Mouse (Mus musculus): ENCODE results near the gene Nrgn. TPM values are rescaled to one million over a fixed set of nuclear protein-coding genes. Genes with fewer than 3 reads are reported as not detected.

Nrgn gene
- polyA plus RNA-seq, 1 experiment from 2014 or later: 1.9 TPM

GRCm38 (mm10) chr9:37536851-37537250 lies 15.9 kb downstream of the Nrgn start:
- TF ChIP-seq CTCF (IDR thresholded peaks at IDR 0.05; ENCODE audit: low read depth): no peak
- Histone ChIP-seq H3K27ac (ENCODE audit: low read depth, low read length) (no peak overlapping the region), H3K4me3 (ENCODE audit: low read depth, low read length) (no peak overlapping the region), H3K4me1 (replicated peaks; ENCODE audit: control insufficient read depth, insufficient read depth, low read length) (no peaks in the 10 kb centered on the region), H3K36me3 (ENCODE audit: control insufficient read depth, insufficient read depth) (peaks cover 7% of the 10 kb centered on the region; the same call in 1 of the 2 replicates), H3K9ac (ENCODE audit: low read depth, low read length) (no peak overlapping the region), H3K4me2 (replicated peaks; ENCODE audit: low read depth) (no peak overlapping the region), H3K27me3 (replicated peaks; ENCODE audit: control insufficient read depth, insufficient read depth, low read length) (no peaks in the 10 kb centered on the region), H3K9me3 (ENCODE audit: control insufficient read depth) (no peaks in the 10 kb centered on the region)
- ATAC-seq: no peak
- WGBS: 87% methylated on average over 4 of the region's 4 CpGs

DNA sequence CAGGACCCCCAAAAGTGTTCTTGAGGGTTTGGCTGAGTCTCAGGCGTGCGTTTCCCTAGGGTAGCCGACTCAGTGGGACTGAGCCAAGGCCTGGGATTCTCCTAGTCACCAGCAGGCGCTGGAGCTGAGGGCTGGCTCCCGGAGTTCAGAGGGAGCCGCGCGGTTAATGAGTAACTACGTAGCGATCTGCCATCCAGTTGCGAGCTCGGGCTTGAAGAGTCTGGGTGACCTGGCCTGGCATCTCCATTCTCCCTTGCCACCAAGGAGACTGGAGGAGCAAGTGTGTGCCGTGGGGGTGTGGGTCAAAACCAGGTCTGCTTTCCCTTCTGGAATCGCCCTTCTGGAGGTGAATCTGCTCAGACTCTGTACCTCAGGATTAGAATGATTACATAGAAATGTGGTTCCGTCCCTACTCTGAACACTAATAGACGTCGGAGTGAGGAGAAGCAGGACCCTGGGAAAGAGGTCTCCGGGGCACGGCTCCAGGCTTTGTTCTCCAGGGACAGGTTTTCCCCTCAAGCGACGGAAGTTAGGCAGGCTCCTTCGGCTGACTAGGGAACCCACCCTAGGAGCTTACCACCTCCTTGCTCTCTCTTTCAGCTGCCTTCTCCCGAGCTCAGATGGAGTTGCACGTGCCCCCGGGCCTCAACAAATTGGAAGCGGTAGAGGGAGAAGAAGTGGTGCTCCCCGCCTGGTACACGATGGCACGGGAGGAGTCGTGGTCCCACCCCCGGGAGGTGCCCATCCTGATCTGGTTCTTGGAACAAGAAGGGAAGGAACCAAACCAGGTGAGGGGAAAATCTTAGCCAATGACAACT lies 21.6 kb downstream of the Nrgn start:
- Histone ChIP-seq H3K4me1 (replicated peaks; ENCODE audit: control insufficient read depth, insufficient read depth, low read length) (peaks cover 7% of the 10 kb centered on the region; the same call in 1 of the 2 replicates), H3K27me3 (replicated peaks; ENCODE audit: control insufficient read depth, insufficient read depth, low read length) (peaks cover 22% of the 10 kb centered on the region), H3K9ac (ENCODE audit: low read depth, low read length) (peak overlapping the region; percentile 23; the same call in 1 of the 2 replicates), H3K27ac (ENCODE audit: low read depth, low read length) (peak overlapping the region; percentile 54), H3K9me3 (ENCODE audit: control insufficient read depth) (no peaks in the 10 kb centered on the region), H3K4me3 (ENCODE audit: low read depth, low read length) (peak overlapping the region; percentile 45), H3K36me3 (ENCODE audit: control insufficient read depth, insufficient read depth) (peaks cover 4% of the 10 kb centered on the region; the same call in 1 of the 2 replicates), H3K4me2 (replicated peaks; ENCODE audit: low read depth) (peak overlapping the region; percentile 95)
- TF ChIP-seq CTCF (IDR thresholded peaks at IDR 0.05; ENCODE audit: low read depth): peak; percentile 76
- 3% methylated on average over 31 of the region's 31 CpGs for WGBS
- ATAC-seq: peak; percentile 93

GRCm38 (mm10) chr9:37530031-37530887 lies 22.4 kb downstream of the Nrgn start:
- Histone ChIP-seq H3K4me2 (replicated peaks; ENCODE audit: low read depth) (peak overlapping the region; percentile 95), H3K36me3 (ENCODE audit: control insufficient read depth, insufficient read depth) (peaks cover 4% of the 10 kb centered on the region; the same call in 1 of the 2 replicates), H3K9me3 (ENCODE audit: control insufficient read depth) (no peaks in the 10 kb centered on the region), H3K27me3 (replicated peaks; ENCODE audit: control insufficient read depth, insufficient read depth, low read length) (peaks cover 22% of the 10 kb centered on the region), H3K27ac (ENCODE audit: low read depth, low read length) (peak overlapping the region; percentile 54), H3K9ac (ENCODE audit: low read depth, low read length) (peak overlapping the region; percentile 23; the same call in 1 of the 2 replicates), H3K4me1 (replicated peaks; ENCODE audit: control insufficient read depth, insufficient read depth, low read length) (peaks cover 7% of the 10 kb centered on the region; the same call in 1 of the 2 replicates), H3K4me3 (ENCODE audit: low read depth, low read length) (peak overlapping the region; percentile 45)
- ATAC-seq: peak; percentile 52
- peak; percentile 57 for TF ChIP-seq CTCF (IDR thresholded peaks at IDR 0.05; ENCODE audit: low read depth)
- WGBS: 4% methylated on average over 32 of the region's 32 CpGs

DNA sequence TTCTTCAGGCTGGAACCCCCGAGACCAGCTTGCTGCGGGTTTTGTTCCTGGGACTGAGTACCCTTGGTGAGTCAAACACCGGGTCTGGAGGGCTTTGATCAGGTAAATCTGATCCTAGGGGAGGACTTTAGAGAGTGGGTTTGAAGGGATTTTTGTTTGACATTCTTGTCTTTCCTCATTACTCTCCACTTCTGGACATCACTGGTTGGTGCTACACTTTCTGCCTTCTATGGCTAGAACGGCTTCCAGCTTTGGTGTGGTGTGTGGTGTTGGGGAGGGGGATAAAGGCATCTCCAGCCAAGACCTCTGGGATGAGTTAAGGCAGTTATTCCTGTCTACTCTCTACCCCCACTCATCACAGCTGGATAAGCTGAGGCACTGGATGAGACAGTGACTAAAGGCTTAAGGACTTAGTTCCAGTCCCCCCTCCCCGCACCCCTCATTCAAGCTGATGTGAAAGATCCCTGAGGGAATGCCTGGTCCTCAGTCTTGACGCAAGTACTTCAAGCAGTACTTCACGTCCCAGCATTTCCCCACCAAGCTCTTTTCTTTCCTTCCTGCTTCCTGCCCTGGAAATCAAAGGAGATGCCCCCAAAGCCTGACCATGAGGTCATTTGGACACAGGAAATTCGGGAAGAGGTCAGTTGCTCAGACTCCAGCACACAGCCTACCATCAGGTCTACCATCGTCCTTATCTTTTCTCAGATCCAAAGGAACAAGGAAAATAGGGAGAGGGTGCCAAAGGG lies 24.3 kb downstream of the Nrgn start:
- ATAC-seq: no peak
- 52% methylated on average over 9 of the region's 9 CpGs for WGBS
- peaks cover 22% of the 10 kb centered on the region for H3K27me3 ChIP-seq (replicated peaks; ENCODE audit: control insufficient read depth, insufficient read depth, low read length)
- peak overlapping the region; percentile 54; the same call in 1 of the 2 replicates for H3K4me2 ChIP-seq (replicated peaks; ENCODE audit: low read depth)
- no peak overlapping the region for H3K9ac ChIP-seq (ENCODE audit: low read depth, low read length)
- H3K9me3 ChIP-seq (ENCODE audit: control insufficient read depth): no peaks in the 10 kb centered on the region
- peak overlapping the region; percentile 45 for H3K4me3 ChIP-seq (ENCODE audit: low read depth, low read length)
- peaks cover 7% of the 10 kb centered on the region; the same call in 1 of the 2 replicates for H3K4me1 ChIP-seq (replicated peaks; ENCODE audit: control insufficient read depth, insufficient read depth, low read length)
- H3K27ac ChIP-seq (ENCODE audit: low read depth, low read length): peak overlapping the region; percentile 54; the same call in 1 of the 2 replicates
- 0 out of 2 replicates have a peak, but pooled peaks cover 2% of the 10 kb centered on the region for H3K36me3 ChIP-seq (ENCODE audit: control insufficient read depth, insufficient read depth)
- no peak for TF ChIP-seq CTCF (IDR thresholded peaks at IDR 0.05; ENCODE audit: low read depth)

DNA sequence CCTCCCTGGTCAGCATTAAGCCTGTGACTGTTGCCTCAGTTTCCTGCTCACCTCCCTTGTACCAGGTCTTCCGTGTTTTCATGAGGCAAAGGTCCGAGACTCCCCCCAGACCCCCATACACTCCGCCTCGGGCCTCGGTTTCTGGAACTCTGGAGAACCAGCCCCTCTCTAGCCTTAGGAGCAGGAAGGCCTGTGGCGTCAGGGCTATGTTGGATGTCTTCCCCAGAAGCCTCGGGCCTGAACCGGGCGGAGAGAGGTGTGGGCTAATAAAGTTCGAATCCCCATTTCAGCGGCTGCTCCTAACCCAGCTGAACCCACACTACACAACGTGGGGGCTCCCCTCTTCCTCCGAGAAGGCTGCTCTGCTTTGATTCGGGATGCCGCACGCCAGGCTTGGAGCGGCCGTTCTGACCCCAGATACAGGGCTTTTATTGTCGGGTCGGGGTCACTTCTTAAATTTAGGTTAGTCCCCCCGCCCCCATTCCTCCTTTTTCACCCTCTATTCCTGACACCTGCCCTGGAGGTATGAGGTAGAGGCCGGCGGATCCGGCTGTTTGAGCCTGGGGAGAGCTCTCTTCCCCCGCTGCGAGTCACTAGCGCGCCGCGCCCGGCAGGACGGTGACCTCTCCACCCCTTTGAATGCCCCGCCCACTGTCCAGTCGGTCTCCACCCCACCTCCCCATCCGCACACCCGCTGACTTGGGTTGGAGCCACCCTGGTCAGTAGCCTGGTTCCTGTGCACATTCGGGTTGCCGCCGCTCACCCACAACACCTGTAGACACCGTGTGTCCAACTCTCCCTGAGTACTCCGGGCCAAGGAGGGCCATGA lies 25.1 kb downstream of the Nrgn start, which contains the start of gene Esam:
Esam (plus strand) TSS at position 683 of the 829 bp plus-strand sequence.
- Histone ChIP-seq H3K9ac (ENCODE audit: low read depth, low read length) (0 out of 2 replicates have a peak within 1 kb of the TSS, but pooled peaks have one; percentile 11), H3K4me3 (ENCODE audit: low read depth, low read length) (peak within 1 kb of the TSS; percentile 45), H3K27me3 (replicated peaks; ENCODE audit: control insufficient read depth, insufficient read depth, low read length) (peaks cover 22% of the 10 kb centered on the region), H3K4me2 (replicated peaks; ENCODE audit: low read depth) (peak within 1 kb of the TSS; percentile 54), H3K27ac (ENCODE audit: low read depth, low read length) (peak within 1 kb of the TSS; percentile 54), H3K36me3 (ENCODE audit: control insufficient read depth, insufficient read depth) (peaks cover 10% of the 10 kb centered on the region), H3K4me1 (replicated peaks; ENCODE audit: control insufficient read depth, insufficient read depth, low read length) (peaks cover 7% of the 10 kb centered on the region; the same call in 1 of the 2 replicates), H3K9me3 (ENCODE audit: control insufficient read depth) (no peaks in the 10 kb centered on the region)
- ATAC-seq: no peak
- WGBS: 23% methylated on average over 41 of the region's 41 CpGs
- TF ChIP-seq CTCF (IDR thresholded peaks at IDR 0.05; ENCODE audit: low read depth): peak; percentile 15; the same call in 1 of the 2 replicates
